Mouse (Mus musculus): ENCODE measurements around the gene Bend7.

GRCm38 (mm10) chr2:4717769-4718661 lies at the start of gene Bend7:
- TF ChIP-seq CTCF (IDR thresholded peaks at IDR 0.05; ENCODE audit: low read depth) (no peak), EP300 (IDR thresholded peaks at IDR 0.05; ENCODE audit: low read depth) (no peak)

All from liver, embryonic 14.5 days (tissue).